Comparison of ENCODE assay signal across 8 mouse cellular contexts in the genomic region with DNA sequence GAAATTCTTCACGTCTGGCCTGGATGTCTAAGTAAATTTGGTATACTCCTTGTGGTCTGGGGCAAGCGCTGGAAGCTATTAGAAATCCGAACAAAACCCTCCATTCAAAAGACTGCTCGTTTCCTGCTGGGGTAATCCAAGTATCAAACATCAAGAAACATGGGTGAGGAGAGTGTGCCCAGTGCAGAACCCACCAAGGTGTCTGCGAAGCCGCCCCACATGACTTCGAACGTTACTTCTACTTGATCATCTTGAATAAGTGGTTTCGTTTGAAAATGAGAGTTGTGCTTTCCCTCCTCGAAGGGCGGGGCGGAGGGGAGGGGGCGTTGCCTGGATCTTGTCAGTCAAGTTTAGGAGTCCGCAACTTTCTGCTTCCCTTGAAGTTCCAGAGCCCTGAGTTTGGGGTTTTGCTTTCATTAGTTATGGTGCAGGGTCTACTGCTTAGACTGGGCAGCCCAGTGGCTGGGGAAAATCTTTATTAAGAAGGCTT.
DNase-seq lines count a peak whose midpoint lies in the region; ATAC-seq lines count a peak whose summit lies in the region.

No protein-coding gene starts in this region.

- H3K27ac ChIP-seq in kidney, embryonic 16.5 days (ENCODE audit: low read length), result peak overlapping the region; percentile 59; the same call in 1 of the 2 replicates
- H3K27ac ChIP-seq in embryonic facial prominence, embryonic 12.5 days, result peak overlapping the region; percentile 73
- no peak overlapping the region for H3K27ac ChIP-seq in hindbrain, embryonic 14.5 days
- H3K27ac ChIP-seq in midbrain, embryonic 14.5 days (replicated peaks; ENCODE audit: low read depth, low read length), result no peak overlapping the region

- DNase-seq in kidney, adult 8-10 months, result no peak
- DNase-seq in hindbrain, embryonic 14.5 days (ENCODE audit: low spot score), result no peak
- DNase-seq in midbrain, embryonic 14.5 days, result peak; percentile 42
- DNase-seq in left cerebral cortex, postnatal 36 days (ENCODE audit: low spot score in 2 of 2), result no peak
- DNase-seq in kidney, postnatal 14 days, result no peak
- DNase-seq in adrenal gland, postnatal 4 days (ENCODE audit: low spot score in 2 of 2), result no peak

- H3K4me3 ChIP-seq in kidney, embryonic 16.5 days (ENCODE audit: low read length), result peak overlapping the region; percentile 10; the same call in 1 of the 2 replicates
- peak overlapping the region; percentile 15; the same call in 1 of the 2 replicates for H3K4me3 ChIP-seq in embryonic facial prominence, embryonic 12.5 days
- no peak overlapping the region for H3K4me3 ChIP-seq in hindbrain, embryonic 14.5 days (replicated peaks; ENCODE audit: low read length)
- no peak overlapping the region for H3K4me3 ChIP-seq in midbrain, embryonic 14.5 days (replicated peaks; ENCODE audit: low read depth, low read length)

- H3K27me3 ChIP-seq in kidney, embryonic 16.5 days (ENCODE audit: insufficient read depth, low read length), result no peaks in the 10 kb centered on the region
- H3K27me3 ChIP-seq in embryonic facial prominence, embryonic 12.5 days, result no peaks in the 10 kb centered on the region
- no peaks in the 10 kb centered on the region for H3K27me3 ChIP-seq in hindbrain, embryonic 14.5 days (ENCODE audit: control insufficient read depth, insufficient read depth, low read length)
- no peaks in the 10 kb centered on the region for H3K27me3 ChIP-seq in midbrain, embryonic 14.5 days (ENCODE audit: control insufficient read depth, insufficient read depth, low read length)

- H3K36me3 ChIP-seq in kidney, embryonic 16.5 days (ENCODE audit: insufficient read depth, low read length), result no peaks in the 10 kb centered on the region
- no peaks in the 10 kb centered on the region for H3K36me3 ChIP-seq in embryonic facial prominence, embryonic 12.5 days
- no peaks in the 10 kb centered on the region for H3K36me3 ChIP-seq in hindbrain, embryonic 14.5 days (replicated peaks; ENCODE audit: control insufficient read depth, insufficient read depth)
- no peaks in the 10 kb centered on the region for H3K36me3 ChIP-seq in midbrain, embryonic 14.5 days (ENCODE audit: control insufficient read depth, insufficient read depth, low read length)

- H3K9me3 ChIP-seq in kidney, embryonic 16.5 days (ENCODE audit: low read length), result no peaks in the 10 kb centered on the region
- H3K9me3 ChIP-seq in embryonic facial prominence, embryonic 12.5 days, result no peaks in the 10 kb centered on the region
- H3K9me3 ChIP-seq in hindbrain, embryonic 14.5 days (ENCODE audit: control insufficient read depth, low read length), result no peaks in the 10 kb centered on the region
- no peaks in the 10 kb centered on the region for H3K9me3 ChIP-seq in midbrain, embryonic 14.5 days (ENCODE audit: control insufficient read depth, low read length)

- WGBS in kidney, embryonic 16.5 days, result 32% methylated on average over 14 of the region's 14 CpGs
- 6% methylated on average over 14 of the region's 14 CpGs for WGBS in embryonic facial prominence, embryonic 12.5 days
- 41% methylated on average over 14 of the region's 14 CpGs for WGBS in hindbrain, embryonic 14.5 days
- 17% methylated on average over 14 of the region's 14 CpGs for WGBS in midbrain, embryonic 14.5 days

- H3K4me1 ChIP-seq in kidney, embryonic 16.5 days (ENCODE audit: insufficient read depth, low read length), result peaks cover 50% of the 10 kb centered on the region
- peaks cover 37% of the 10 kb centered on the region for H3K4me1 ChIP-seq in embryonic facial prominence, embryonic 12.5 days
- H3K4me1 ChIP-seq in hindbrain, embryonic 14.5 days (replicated peaks; ENCODE audit: control insufficient read depth, insufficient read depth, low read length), result peaks cover 19% of the 10 kb centered on the region; the same call in 1 of the 2 replicates
- 0 out of 2 replicates have a peak, but pooled peaks cover 6% of the 10 kb centered on the region for H3K4me1 ChIP-seq in midbrain, embryonic 14.5 days (ENCODE audit: control insufficient read depth, insufficient read depth, low read length)

- peak overlapping the region; percentile 37 for H3K4me2 ChIP-seq in kidney, embryonic 16.5 days (replicated peaks; ENCODE audit: low read depth, low read length)
- H3K4me2 ChIP-seq in embryonic facial prominence, embryonic 12.5 days (replicated peaks), result peak overlapping the region; percentile 31
- H3K4me2 ChIP-seq in hindbrain, embryonic 14.5 days (replicated peaks), result 0 out of 2 replicates have a peak overlapping the region, but pooled peaks have one; percentile 6
- H3K4me2 ChIP-seq in midbrain, embryonic 14.5 days (ENCODE audit: low read length), result peak overlapping the region; percentile 24

- ATAC-seq in kidney, embryonic 16.5 days (ENCODE audit: low FRiP score, low TSS enrichment), result no peak
- peak; percentile 55 for ATAC-seq in embryonic facial prominence, embryonic 12.5 days (ENCODE audit: insufficient number of reproducible peaks, insufficient read depth, low FRiP score, low TSS enrichment)
- ATAC-seq in hindbrain, embryonic 14.5 days (ENCODE audit: low FRiP score), result no peak
- no peak for ATAC-seq in midbrain, embryonic 14.5 days (ENCODE audit: low FRiP score, low TSS enrichment)

- intact Hi-C loops in left cerebral cortex, postnatal 36 days (cut with DNase I), result no loop called here

- no peak overlapping the region for H3K9ac ChIP-seq in kidney, embryonic 16.5 days (replicated peaks; ENCODE audit: low read length)
- H3K9ac ChIP-seq in embryonic facial prominence, embryonic 12.5 days, result no peak overlapping the region
- no peak overlapping the region for H3K9ac ChIP-seq in hindbrain, embryonic 14.5 days
- no peak overlapping the region for H3K9ac ChIP-seq in midbrain, embryonic 14.5 days (replicated peaks; ENCODE audit: low read length)

Comparison
In these comparisons a context has a peak if more than half of its experiments do, and no peak if none do; other contexts are left out.
1. H3K27ac ChIP-seq: peak in kidney, embryonic 16.5 days (single experiment) and embryonic facial prominence, embryonic 12.5 days (single experiment); none in hindbrain, embryonic 14.5 days (single experiment) and midbrain, embryonic 14.5 days (single experiment).
2. H3K4me3 ChIP-seq: peak in kidney, embryonic 16.5 days (single experiment) and embryonic facial prominence, embryonic 12.5 days (single experiment); none in hindbrain, embryonic 14.5 days (single experiment) and midbrain, embryonic 14.5 days (single experiment).
3. Peak in every context shown above with its lines, with median percentiles within 50 percentile points of each other: H3K4me2 ChIP-seq.